Mouse (Mus musculus) mesoderm, embryonic 11.5 days (tissue): Measurements from ENCODE around the gene Cd83.
A peak's percentile ranks its signal among the peaks of the same experiment; 100 is the strongest.

Experiments used
- DNase-seq: peaks from one replicate; pipeline ENCODE4 v3.0.0-alpha.2; 2012; ENCODE audit warnings: low read depth, low spot score

Cd83 gene

DNA sequence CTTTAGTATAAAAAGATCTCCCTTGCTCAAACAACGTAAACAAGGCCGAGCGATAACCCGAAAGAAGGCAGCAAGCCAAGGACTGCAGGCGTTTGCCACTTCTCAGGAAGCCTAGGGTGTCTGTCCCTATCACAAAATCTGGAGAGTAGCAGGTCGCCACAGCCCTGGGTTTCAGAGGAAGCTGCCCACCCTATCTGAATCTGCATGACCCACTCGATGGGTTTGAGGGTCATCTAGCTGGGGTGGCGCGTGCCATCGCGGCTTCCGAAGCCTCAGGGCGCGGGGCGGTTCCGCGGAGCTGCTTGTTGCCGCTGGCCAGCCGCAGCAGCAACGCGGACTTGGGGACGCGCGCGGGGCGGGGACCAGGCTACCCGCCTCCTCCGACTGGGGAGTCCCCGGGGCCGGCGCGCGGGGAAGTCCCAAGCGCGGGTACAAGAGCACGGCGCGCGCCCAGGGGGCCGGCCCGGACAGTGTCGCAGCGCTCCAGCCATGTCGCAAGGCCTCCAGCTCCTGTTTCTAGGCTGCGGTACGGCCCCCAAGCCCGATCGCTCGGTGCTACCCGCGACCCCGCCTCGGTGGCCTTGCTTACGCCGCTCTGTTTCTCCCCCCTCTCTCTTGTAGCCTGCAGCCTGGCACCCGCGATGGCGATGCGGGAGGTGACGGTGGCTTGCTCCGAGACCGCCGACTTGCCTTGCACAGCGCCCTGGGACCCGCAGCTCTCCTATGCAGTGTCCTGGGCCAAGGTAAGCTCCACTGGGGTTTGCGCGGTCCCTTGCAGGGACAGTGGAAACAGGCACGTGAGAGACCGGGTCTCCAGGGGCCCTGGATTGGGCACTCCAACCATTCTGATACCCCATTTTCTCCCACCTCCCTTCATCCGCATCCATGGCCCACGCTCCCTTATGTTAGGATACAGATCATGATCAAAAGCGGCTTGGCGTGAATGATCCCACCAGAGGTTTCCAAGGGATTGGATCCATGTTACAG lies at the start of gene Cd83:
TSS of gene Cd83 (plus strand) at position 51 of the 987 bp plus-strand sequence.
- no peak for DNase-seq

GRCm38 (mm10) chr13:43739598-43740275 lies 44.8 kb upstream of the Cd83 start:
- DNase-seq: peak; percentile 92

GRCm38 (mm10) chr13:43740276-43740608 lies 44.3 kb upstream of the Cd83 start:
- DNase-seq: no peak

GRCm38 (mm10) chr13:43742677-43743076 lies 41.9 kb upstream of the Cd83 start:
- DNase-seq: no peak

DNA sequence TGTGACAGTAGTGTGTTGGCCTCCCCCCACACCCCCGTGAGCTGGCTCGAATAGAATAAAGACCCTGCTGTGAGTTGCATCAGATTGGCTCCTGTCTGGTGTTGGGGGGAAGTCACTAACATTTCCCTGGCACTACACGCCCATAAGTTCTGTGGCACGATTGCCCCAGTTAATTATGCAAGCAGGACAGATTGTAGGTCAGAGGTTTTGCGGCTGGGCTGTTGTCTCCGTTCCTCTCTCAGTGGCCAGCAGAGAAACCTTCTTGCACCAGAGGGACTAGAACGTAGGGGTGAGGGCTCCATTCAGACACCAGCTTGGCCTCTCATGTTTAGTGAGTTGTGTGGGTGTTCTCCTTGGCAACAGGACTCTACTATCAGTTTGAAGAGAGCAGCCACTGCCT lies 40.3 kb upstream of the Cd83 start:
- DNase-seq: no peak

DNA sequence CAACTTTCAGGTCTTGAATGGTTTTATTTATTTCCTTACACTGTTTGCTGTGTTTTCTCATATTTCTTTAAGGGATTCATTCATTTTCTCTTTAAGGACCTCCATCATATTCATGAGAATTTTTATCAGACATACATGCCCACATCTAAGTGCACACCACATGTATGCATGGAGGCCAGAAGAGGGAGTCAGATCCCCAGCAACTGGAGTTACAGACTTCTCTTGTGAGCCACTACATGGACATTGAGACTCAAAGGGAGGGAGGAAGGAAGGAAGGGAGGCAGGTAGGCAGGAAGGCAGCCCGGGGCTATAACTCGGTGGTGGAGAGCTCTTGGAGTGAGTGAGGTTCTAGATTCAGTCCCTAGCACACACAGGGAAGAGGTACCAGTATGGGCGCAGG lies 34.3 kb upstream of the Cd83 start:
- no peak for DNase-seq

DNA sequence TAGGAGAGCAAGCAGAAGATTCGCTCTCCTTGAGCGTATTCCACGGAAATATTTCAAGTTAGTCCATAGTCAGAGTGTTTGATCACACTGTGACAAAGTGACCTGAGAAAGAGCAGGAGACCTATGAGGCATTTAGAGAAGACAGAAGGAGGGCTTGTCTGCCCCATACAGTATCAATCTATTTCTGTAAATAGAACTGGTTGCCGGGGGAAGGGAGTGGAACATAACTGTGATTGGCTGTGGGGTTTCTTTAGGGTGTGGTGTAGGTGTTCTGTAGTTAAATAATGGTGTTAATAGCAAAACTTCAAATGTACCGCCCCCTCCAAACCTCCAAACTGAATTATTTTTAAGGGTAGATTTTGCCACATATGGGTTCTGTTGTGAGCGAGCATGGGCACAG lies 33.6 kb upstream of the Cd83 start:
- no peak for DNase-seq

- DNase-seq: no peak
Observed at GRCm38 (mm10) chr13:43752407-43752806, 32.2 kb upstream of the Cd83 start.

DNA sequence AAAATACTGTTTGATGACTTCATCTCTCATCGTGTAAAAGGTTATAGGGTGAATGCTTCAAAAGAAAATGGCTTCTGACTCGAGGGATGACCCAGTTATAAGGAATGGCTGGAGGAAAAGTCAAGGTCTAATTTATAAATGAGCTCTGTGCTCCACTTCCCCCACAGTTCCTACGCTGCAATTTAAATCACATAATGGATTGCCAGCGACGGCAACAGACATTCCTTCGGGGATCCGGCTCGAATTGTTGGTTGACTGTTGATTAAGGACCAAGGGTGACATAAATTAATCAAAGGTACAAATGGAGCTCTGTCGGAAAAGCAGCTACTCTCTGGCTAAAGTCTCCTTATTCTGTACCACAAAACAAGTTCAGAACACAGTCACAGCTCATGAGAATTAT lies 30.9 kb upstream of the Cd83 start:
- DNase-seq: peak; percentile 41

GRCm38 (mm10) chr13:43754455-43755128 lies 30.0 kb upstream of the Cd83 start:
- DNase-seq: no peak

DNA sequence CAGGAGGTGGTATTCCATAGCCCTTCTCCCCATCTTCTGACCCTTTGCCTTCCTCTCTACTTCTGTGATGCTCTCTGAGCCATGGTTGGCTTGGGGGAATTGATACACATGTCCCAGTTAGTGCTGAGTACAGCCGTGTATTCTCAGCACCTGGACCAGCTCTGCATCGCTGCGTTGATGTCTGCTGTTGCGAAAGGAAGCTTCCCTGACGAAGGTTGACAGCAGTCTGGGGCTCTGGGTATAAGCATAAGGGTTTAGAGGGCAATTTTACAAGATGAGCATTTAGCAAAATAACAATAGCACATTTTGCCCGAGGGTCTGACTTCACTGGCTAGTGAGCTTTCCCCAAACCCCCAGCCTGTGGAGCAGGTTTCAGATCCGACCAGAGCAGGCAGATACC lies 29.0 kb upstream of the Cd83 start:
- DNase-seq: no peak

GRCm38 (mm10) chr13:43761156-43761855 lies 23.3 kb upstream of the Cd83 start:
- DNase-seq: no peak

DNA sequence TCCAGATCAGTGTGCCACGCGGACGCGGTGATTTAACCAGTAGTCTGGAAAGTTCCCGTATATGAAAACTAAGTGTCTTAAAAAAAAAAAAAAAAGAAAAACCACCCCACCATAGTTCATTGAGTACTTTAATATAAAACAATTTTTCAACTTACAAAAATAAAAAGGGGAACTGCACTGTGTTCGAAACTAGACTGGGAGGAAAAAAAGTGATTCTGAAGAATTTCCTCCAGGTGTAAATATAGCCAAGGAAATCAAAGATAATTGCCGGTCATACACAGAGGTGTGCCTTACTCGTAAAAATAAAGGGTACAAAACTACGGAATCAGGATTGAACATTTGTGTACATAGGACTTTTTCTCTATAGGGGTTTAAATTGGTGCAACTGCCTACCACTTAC lies 21.7 kb upstream of the Cd83 start:
- no peak for DNase-seq

DNA sequence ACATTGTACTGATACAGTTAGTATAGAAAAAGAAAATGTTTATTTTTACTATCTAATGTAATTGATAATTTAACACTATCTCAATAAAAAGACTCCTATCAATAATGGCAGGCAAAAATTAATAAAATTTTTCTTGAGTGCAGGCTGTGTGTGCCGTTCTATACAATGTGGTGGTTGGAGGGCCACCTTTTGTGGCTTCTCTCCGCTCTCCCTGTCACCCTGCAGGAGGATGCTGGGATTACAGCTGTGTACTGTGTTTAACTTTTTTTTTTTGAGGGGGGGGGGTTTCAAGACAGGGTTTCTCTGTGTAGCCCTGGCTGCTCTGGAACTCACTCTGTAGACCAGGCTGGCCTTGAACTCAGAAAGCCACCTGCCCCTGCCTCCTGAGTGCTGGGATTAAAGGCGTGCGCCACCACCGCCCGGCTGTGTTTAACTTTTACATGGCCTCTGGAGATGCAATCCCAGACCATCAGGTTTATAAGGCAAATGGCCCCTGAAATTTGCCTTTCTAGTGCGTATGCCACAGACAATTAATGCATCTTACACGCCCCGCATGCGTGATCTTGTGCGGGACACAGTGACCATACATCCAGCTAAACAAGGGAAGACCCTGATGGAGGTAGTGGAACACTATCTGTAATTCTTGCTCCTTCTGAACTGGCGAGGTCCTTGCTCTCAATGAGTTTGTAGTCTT lies 21.1 kb upstream of the Cd83 start:
- no peak for DNase-seq

DNA sequence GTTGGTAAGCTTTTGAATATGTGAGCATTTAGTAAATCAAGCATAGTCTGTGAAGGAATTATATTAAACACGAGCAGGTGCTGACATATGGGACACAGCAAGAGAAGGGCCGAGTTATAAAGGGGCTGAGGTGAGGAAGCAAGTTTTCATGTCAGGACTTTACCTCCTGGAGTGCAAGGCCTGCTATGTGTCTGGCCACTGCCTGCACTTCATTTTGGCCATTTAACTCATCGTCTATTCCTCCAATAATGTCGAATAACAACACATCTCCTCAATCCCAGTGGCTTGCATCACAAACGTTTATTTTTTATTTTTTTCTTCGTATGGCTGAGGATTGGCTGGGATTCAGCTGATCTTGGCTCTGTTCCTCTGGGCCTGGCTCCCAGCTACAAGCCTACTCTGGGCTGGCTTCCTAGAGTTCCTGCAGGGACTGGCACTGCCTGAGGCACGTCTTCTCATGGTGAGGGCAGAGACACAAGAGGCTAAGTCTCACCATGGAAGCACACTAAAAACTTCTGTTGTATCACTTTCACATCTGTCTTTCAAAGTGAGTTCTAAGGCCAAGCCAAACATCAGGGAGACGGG lies 20.5 kb upstream of the Cd83 start:
- DNase-seq: no peak

DNA sequence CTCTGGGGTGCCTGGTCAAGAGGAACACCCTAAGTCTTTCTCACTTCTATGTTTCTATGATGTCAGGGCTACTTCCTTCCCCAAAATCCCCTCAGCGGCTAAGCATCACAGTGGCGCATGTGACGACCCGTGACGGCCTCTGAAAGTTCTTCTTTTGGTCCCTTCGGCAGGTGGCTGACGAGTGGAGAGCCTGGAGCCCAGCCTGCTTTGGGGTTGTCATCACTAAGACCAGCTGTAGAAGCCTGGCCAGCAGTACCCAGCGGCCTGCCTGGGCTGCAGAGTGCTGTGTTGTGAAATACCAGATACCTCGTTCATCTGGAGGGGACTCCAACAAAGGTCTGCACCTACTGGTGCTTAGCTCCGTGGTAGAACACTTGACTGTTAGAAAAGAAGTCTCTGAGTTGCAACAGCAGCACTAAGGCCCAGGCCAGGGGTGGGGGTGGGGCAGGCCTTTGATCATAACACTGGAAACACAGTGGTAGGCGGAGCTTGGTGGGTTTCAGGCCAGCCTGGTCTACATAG lies 19.2 kb upstream of the Cd83 start:
- no peak for DNase-seq

GRCm38 (mm10) chr13:43766786-43767680 lies 17.5 kb upstream of the Cd83 start:
- DNase-seq: no peak

- no peak for DNase-seq
Observed at GRCm38 (mm10) chr13:43773020-43773419, 11.6 kb upstream of the Cd83 start.

DNA sequence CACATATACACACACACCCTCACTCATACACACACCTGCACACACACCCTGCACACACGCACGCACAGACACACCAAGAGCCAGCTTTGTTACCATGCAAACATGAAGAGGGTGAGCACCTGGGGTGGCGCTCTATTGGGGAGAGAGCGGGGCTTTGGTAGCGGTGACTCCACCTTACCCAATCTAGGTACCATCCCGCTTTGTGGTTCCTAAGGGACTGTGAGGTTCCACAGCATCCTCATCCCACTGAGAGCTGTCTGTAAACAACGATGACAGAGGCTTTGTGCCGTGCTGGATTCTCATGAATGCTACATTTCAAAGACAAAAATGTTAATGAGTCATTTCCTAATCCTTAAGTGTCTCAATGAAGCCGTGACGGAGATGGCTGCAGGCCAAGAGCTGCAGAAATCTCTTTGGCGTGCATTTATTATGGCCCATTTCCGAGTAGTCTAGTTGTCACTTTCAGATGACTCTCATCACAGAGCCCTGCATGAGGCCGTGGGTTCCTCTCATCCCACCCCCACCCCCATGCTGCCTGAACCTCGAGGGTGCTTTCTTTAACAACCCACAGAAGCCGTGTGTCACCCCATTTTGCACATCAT lies 10.5 kb upstream of the Cd83 start:
- no peak for DNase-seq
